Mouse (Mus musculus): Measurements from ENCODE around the gene Kbtbd6.

DNA sequence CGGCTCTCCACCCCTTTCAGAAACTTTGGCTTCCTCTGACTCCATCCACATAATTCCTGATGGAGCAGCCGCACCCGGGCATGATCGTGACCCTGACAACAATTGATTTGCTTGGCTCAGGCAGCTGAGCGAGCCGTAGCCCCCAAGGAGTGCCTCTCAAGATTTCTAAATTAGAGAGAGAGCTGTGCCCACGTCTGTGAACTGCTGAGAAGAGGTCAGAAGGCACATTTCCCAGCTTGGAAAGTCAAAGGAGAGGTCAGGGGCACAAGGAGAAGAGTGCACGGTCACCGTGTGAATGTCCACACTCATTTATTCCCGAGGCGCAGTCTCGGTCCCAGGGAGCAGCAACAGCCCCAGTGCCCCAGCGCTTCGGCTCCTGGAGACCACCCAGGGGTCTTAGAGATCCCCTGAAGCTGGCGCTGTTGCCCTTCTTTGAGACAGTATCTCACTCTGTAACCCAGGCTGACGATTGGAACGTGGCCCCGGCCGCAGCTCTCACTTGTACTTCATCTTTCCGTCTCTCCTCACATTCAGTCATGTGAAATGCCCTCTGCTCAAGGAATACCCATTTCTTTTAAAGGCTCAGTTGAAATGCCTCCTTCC, 31.5 kb upstream of the Kbtbd6 start:
- TF ChIP-seq CTCF (IDR thresholded peaks at IDR 0.05; ENCODE audit: insufficient read depth, low read length), result no peak
- TF ChIP-seq POLR2A (IDR thresholded peaks at IDR 0.05; ENCODE audit: borderline replicate concordance, extremely low read depth, low read depth, low read length), result no peak
